Mouse (Mus musculus): ENCODE data around the gene Tmem102. TPM values are rescaled to one million over a fixed set of nuclear protein-coding genes. Genes with fewer than 3 reads are reported as not detected.
A peak's percentile ranks its signal among the peaks of the same experiment; 100 is the strongest.

Tmem102 gene
- total RNA-seq, 4 experiments from 2014 or later = 0.16 to 0.20 TPM; not detected in 2

- DNase-seq (ENCODE audit: low spot score in 2 of 2) = peak; percentile 96 to 99
Observed at GRCm38 (mm10) chr11:69758478-69758970, 46.9 kb downstream of the Tmem102 start, which contains the start of gene Polr2a. Gene Polr2a (minus strand): TSS chr11:69758637.

- peak; percentile 94 to 99 for DNase-seq (ENCODE audit: low spot score in 2 of 2)
Observed at GRCm38 (mm10) chr11:69758090-69758456, 47.4 kb downstream of the Tmem102 start.

GRCm38 (mm10) chr11:69757303-69758089 is 47.9 kb downstream of the Tmem102 start:
- no peak for DNase-seq (ENCODE audit: low spot score in 2 of 2)

GRCm38 (mm10) chr11:69754701-69755100 is 50.7 kb downstream of the Tmem102 start:
- DNase-seq (ENCODE audit: low spot score in 2 of 2) = no peak

- no peak for DNase-seq (ENCODE audit: low spot score in 2 of 2)
Observed at GRCm38 (mm10) chr11:69754233-69754632, 51.2 kb downstream of the Tmem102 start.

Other genes starting within 250 kb of the Tmem102 start
- gene Efnb3, start 245.4 kb downstream of the Tmem102 start, total RNA-seq (2022) = 10 to 100 TPM; 89.2 to 96.6 (median 90.5) TPM
- 10 to 100 TPM; 10.1 to 13.8 (median 11.3) TPM for gene Wrap53, start 225.4 kb downstream of the Tmem102 start, total RNA-seq (2022)
- 10 to 100 TPM; 26.6 to 32.6 (median 28.2) TPM for gene Trp53, start 225.3 kb downstream of the Tmem102 start, total RNA-seq (2022)
- 100 to 1,000 TPM; 400 to 455 (median 419) TPM for gene Atp1b2, start 199.7 kb downstream of the Tmem102 start, total RNA-seq (2022)
- 1 to 10 TPM in 1 of 4 experiments, not detected in 3; 1.0 TPM for gene Shbg, start 187.7 kb downstream of the Tmem102 start, total RNA-seq (2022)
- gene Sat2, start 183.6 kb downstream of the Tmem102 start, total RNA-seq (2022) = 10 to 100 TPM in 3 of 4 experiments, 1 to 10 TPM in 1; 7.9 to 11.6 (median 10.5) TPM
- gene Fxr2, start 172.6 kb downstream of the Tmem102 start, total RNA-seq (2022) = 100 to 1,000 TPM; 132 to 147 (median 140) TPM
- under 1 TPM in 1 of 4 experiments, not detected in 3; 0.46 TPM for gene Sox15, start 150.3 kb downstream of the Tmem102 start, total RNA-seq (2022)
- gene Mpdu1, start 143.0 kb downstream of the Tmem102 start, total RNA-seq (2022) = 10 to 100 TPM; 59.3 to 68.7 (median 61.4) TPM
- 10 to 100 TPM; 14.1 to 63.3 (median 34.2) TPM for gene Cd68, start 139.5 kb downstream of the Tmem102 start, total RNA-seq (2022)
- 100 to 1,000 TPM; 268 to 307 (median 295) TPM for gene Eif4a1, start 133.2 kb downstream of the Tmem102 start, total RNA-seq (2022)
- gene Senp3, start 123.5 kb downstream of the Tmem102 start, total RNA-seq (2022) = 10 to 100 TPM; 72.6 to 96.8 (median 83.6) TPM
- 1 to 10 TPM; 2.5 to 4.2 (median 3.2) TPM for gene Tnfsf13, start 119.8 kb downstream of the Tmem102 start, total RNA-seq (2022)
- gene Tnfsf12, start 109.8 kb downstream of the Tmem102 start, total RNA-seq (2022) = 10 to 100 TPM; 10.2 to 15.1 (median 11.7) TPM
- gene Tnfsfm13, start 109.5 kb downstream of the Tmem102 start, total RNA-seq (2022) = 1 to 10 TPM; 1.5 to 2.0 (median 1.8) TPM
- 10 to 100 TPM; 48.6 to 56.4 (median 51.3) TPM for gene Polr2a, start 47.0 kb downstream of the Tmem102 start, total RNA-seq (2022)
- not detected for gene Slc35g3, start 43.7 kb downstream of the Tmem102 start, total RNA-seq (2022)
- gene Zbtb4, start 39.7 kb downstream of the Tmem102 start, total RNA-seq (2022) = 100 to 1,000 TPM; 138 to 158 (median 147) TPM
- 1 to 10 TPM in 2 of 4 experiments, under 1 TPM in 2; 0.51 to 1.2 (median 0.92) TPM for gene Chrnb1, start 9.7 kb downstream of the Tmem102 start, total RNA-seq (2022)
- 10 to 100 TPM; 18.8 to 22.3 (median 19.7) TPM for gene Fgf11, start 3.8 kb downstream of the Tmem102 start, total RNA-seq (2022)
- gene Gm39566, start 9.7 kb upstream of the Tmem102 start, total RNA-seq (2022) = not detected
- not detected for gene Spem2, start 12.8 kb upstream of the Tmem102 start, total RNA-seq (2022)
- under 1 TPM in 3 of 4 experiments, not detected in 1; 0.43 to 0.74 (median 0.49) TPM for gene Spem1, start 16.6 kb upstream of the Tmem102 start, total RNA-seq (2022)
- 100 to 1,000 TPM; 217 to 228 (median 217) TPM for gene Nlgn2, start 32.2 kb upstream of the Tmem102 start, total RNA-seq (2022)
- 100 to 1,000 TPM; 117 to 147 (median 123) TPM for gene Tmem256, start 32.9 kb upstream of the Tmem102 start, total RNA-seq (2022)
- gene Plscr3, start 40.8 kb upstream of the Tmem102 start, total RNA-seq (2022) = 10 to 100 TPM; 16.0 to 20.0 (median 18.6) TPM
- under 1 TPM in 3 of 4 experiments, not detected in 1; 0.26 to 0.46 (median 0.30) TPM for gene Tnk1, start 53.1 kb upstream of the Tmem102 start, total RNA-seq (2022)
- not detected for gene Tmem95, start 72.4 kb upstream of the Tmem102 start, total RNA-seq (2022)
- gene Kctd11, start 75.8 kb upstream of the Tmem102 start, total RNA-seq (2022) = 1 to 10 TPM; 1.0 to 2.0 (median 1.2) TPM
- gene Acap1, start 89.9 kb upstream of the Tmem102 start, total RNA-seq (2022) = not detected
- 1 to 10 TPM in 1 of 4 experiments, under 1 TPM in 3; 0.39 to 1.1 (median 0.56) TPM for gene 2810408A11Rik, start 95.4 kb upstream of the Tmem102 start, total RNA-seq (2022)
- gene Neurl4, start 95.4 kb upstream of the Tmem102 start, total RNA-seq (2022) = 100 to 1,000 TPM in 3 of 4 experiments, 10 to 100 TPM in 1; 97.6 to 122 (median 112) TPM
- gene Gps2, start 108.3 kb upstream of the Tmem102 start, total RNA-seq (2022) = 10 to 100 TPM; 27.1 to 37.6 (median 32.4) TPM
- gene Eif5a, start 116.3 kb upstream of the Tmem102 start, total RNA-seq (2022) = 100 to 1,000 TPM; 413 to 430 (median 416) TPM
- gene Ybx2, start 130.2 kb upstream of the Tmem102 start, total RNA-seq (2022) = 1 to 10 TPM; 5.1 to 9.6 (median 6.1) TPM
- gene Slc2a4, start 142.6 kb upstream of the Tmem102 start, total RNA-seq (2022) = 1 to 10 TPM; 4.8 to 5.4 (median 5.1) TPM
- gene Cldn7, start 159.2 kb upstream of the Tmem102 start, total RNA-seq (2022) = not detected
- 100 to 1,000 TPM; 108 to 126 (median 118) TPM for gene Ctdnep1, start 175.5 kb upstream of the Tmem102 start, total RNA-seq (2022)
- 100 to 1,000 TPM in 1 of 4 experiments, 10 to 100 TPM in 3; 78.7 to 101 (median 87.1) TPM for gene Elp5, start 176.9 kb upstream of the Tmem102 start, total RNA-seq (2022)
- 100 to 1,000 TPM; 218 to 247 (median 236) TPM for gene Gabarap, start 185.5 kb upstream of the Tmem102 start, total RNA-seq (2022)
- gene Phf23, start 190.2 kb upstream of the Tmem102 start, total RNA-seq (2022) = 10 to 100 TPM; 49.6 to 59.9 (median 51.8) TPM
- 10 to 100 TPM; 28.0 to 36.9 (median 32.9) TPM for gene Dvl2, start 195.0 kb upstream of the Tmem102 start, total RNA-seq (2022)
- gene Acadvl, start 209.8 kb upstream of the Tmem102 start, total RNA-seq (2022) = 10 to 100 TPM; 57.9 to 68.3 (median 61.2) TPM
- 100 to 1,000 TPM; 721 to 849 (median 797) TPM for gene Dlg4, start 211.3 kb upstream of the Tmem102 start, total RNA-seq (2022)
- gene Asgr1, start 248.5 kb upstream of the Tmem102 start, total RNA-seq (2022) = 1 to 10 TPM in 2 of 4 experiments, under 1 TPM in 2; 0.77 to 2.4 (median 1.5) TPM